Mouse (Mus musculus) forebrain, embryonic 14.5 days (tissue): ENCODE data around the gene Cyp21a1. TPM values are rescaled to one million over a fixed set of nuclear protein-coding genes. Genes with fewer than 3 reads are reported as not detected.
"Not testable (repeated sequence)": the region's sequence is repeated elsewhere in the genome, so short reads cannot be mapped to it uniquely, and the experiment has no call there.

Experiments used
- ATAC-seq: fragments of 200-750 bp; cut with Nextera tagmentation; 2 replicates; pipeline ENCODE4 v1.8.0; 2017; ENCODE audit warnings: mild to moderate bottlenecking, moderate library complexity
- DNase-seq: peaks from one replicate; pipeline ENCODE4 v3.0.0-alpha.2; 2015; ENCODE audit warnings: low spot score
- H3K27ac ChIP-seq: fragments of 300-500 bp; sonication (generic); 2 replicates; pipeline ENCODE4 v1.5.1; 2014; ENCODE audit warnings: low read depth, mild to moderate bottlenecking, control low read depth, low read length, moderate library complexity
- H3K27me3 ChIP-seq: fragments of 300-500 bp; sonication (generic); replicated peaks from 2 replicates; pipeline ENCODE4 v1.6.1; 2014; ENCODE audit warnings: low read length, control low read depth, mixed read lengths; ENCODE audit not compliant: control insufficient read depth, insufficient read depth
- H3K36me3 ChIP-seq: fragments of 300-500 bp; sonication (generic); 2 replicates; pipeline ENCODE4 v1.6.1; 2014; ENCODE audit warnings: low read length, control low read depth; ENCODE audit not compliant: control insufficient read depth, insufficient read depth
- H3K4me1 ChIP-seq: fragments of 300-500 bp; sonication (generic); 2 replicates; pipeline ENCODE4 v1.6.1; 2014; ENCODE audit warnings: antibody characterized with exemption, low read length, control low read depth; ENCODE audit not compliant: control insufficient read depth, insufficient read depth
- H3K4me2 ChIP-seq: fragments of 300-500 bp; sonication (generic); 2 replicates; pipeline ENCODE4 v1.6.1; 2014; ENCODE audit warnings: mild to moderate bottlenecking, control low read depth, low read length
- H3K4me3 ChIP-seq: fragments of 300-500 bp; sonication (generic); 2 replicates; pipeline ENCODE4 v1.5.1; 2014; ENCODE audit warnings: low read depth, low read length, control low read depth
- H3K9ac ChIP-seq: fragments of 300-500 bp; sonication (generic); 2 replicates; pipeline ENCODE4 v1.6.1; 2014; ENCODE audit warnings: mild to moderate bottlenecking, low read length, control low read depth, moderate library complexity
- H3K9me3 ChIP-seq: fragments of 300-500 bp; sonication (generic); replicated peaks from 2 replicates; pipeline ENCODE4 v1.6.1; 2016; ENCODE audit warnings: low read length, control low read depth, mixed read lengths; ENCODE audit not compliant: control insufficient read depth
- WGBS: fragments of 180-500 bp; shearing (Covaris S2); extraction: QIAGEN DNeasy Blood & Tissue Kit; methylation state at CpG from one replicate; pipeline ENCODE4 v1.1.7; 2014; 5-methylcytosine and 5-hydroxymethylcytosine counted together
- polyA plus RNA-seq: library from polyadenylated mRNA; unstranded; fragments of >200 nt; fragmentation: Nextera tagmentation; extraction: Ambion mirVana; gene quantifications from 2 replicates; pipeline ENCODE4 v1.2.1, GENCODE M21; 2014

Gene Cyp21a1
- polyA plus RNA-seq, 1 experiment from 2014 or later: not detected

- H3K4me1 ChIP-seq, DNase-seq, H3K36me3 ChIP-seq, ATAC-seq, H3K27ac ChIP-seq, H3K9me3 ChIP-seq, H3K4me3 ChIP-seq, H3K9ac ChIP-seq, H3K27me3 ChIP-seq, H3K4me2 ChIP-seq: not testable (repeated sequence)
- 80% methylated on average over 6 of the region's 8 CpGs for WGBS
Observed at GRCm38 (mm10) chr17:34810811-34811210, 6.5 kb upstream of the Cyp21a1 start.

GRCm38 (mm10) chr17:34810411-34810810 is 6.0 kb upstream of the Cyp21a1 start:
- not testable (repeated sequence) for H3K27ac ChIP-seq, H3K4me3 ChIP-seq, H3K9me3 ChIP-seq, H3K4me2 ChIP-seq, H3K27me3 ChIP-seq, ATAC-seq, H3K36me3 ChIP-seq, H3K4me1 ChIP-seq, H3K9ac ChIP-seq, DNase-seq
- 87% methylated on average over 5 of the region's 5 CpGs for WGBS

- Histone ChIP-seq H3K27ac (no peak overlapping the region), H3K27me3 (no peaks in the 10 kb centered on the region), H3K4me3 (no peak overlapping the region), H3K4me2 (no peak overlapping the region), H3K36me3 (no peaks in the 10 kb centered on the region), H3K9ac (no peak overlapping the region), H3K4me1 (no peaks in the 10 kb centered on the region), H3K9me3 (no peaks in the 10 kb centered on the region)
- ATAC-seq: no peak
- WGBS: 84% methylated on average over 6 of the region's 6 CpGs
- DNase-seq: no peak
Observed at GRCm38 (mm10) chr17:34808599-34809205, 4.3 kb upstream of the Cyp21a1 start.

GRCm38 (mm10) chr17:34807176-34807575 is 2.8 kb upstream of the Cyp21a1 start:
- ATAC-seq: no peak
- no peaks in the 10 kb centered on the region for H3K36me3 ChIP-seq
- H3K4me3 ChIP-seq: no peak overlapping the region
- 69% methylated on average over 3 of the region's 3 CpGs for WGBS
- H3K27me3 ChIP-seq: no peaks in the 10 kb centered on the region
- no peak overlapping the region for H3K27ac ChIP-seq
- H3K4me1 ChIP-seq: no peaks in the 10 kb centered on the region
- DNase-seq: no peak
- no peaks in the 10 kb centered on the region for H3K9me3 ChIP-seq
- no peak overlapping the region for H3K4me2 ChIP-seq
- H3K9ac ChIP-seq: no peak overlapping the region

- DNase-seq: no peak
- H3K4me1 ChIP-seq: no peaks in the 10 kb centered on the region
- H3K27me3 ChIP-seq: no peaks in the 10 kb centered on the region
- no peaks in the 10 kb centered on the region for H3K36me3 ChIP-seq
- H3K4me2 ChIP-seq: no peak overlapping the region
- ATAC-seq: no peak
- WGBS: 75% methylated on average over 6 of the region's 6 CpGs
- H3K9ac ChIP-seq: no peak overlapping the region
- H3K4me3 ChIP-seq: no peak overlapping the region
- no peaks in the 10 kb centered on the region for H3K9me3 ChIP-seq
- no peak overlapping the region for H3K27ac ChIP-seq
Observed at GRCm38 (mm10) chr17:34804871-34805562, 656 bp upstream of the Cyp21a1 start.

- not testable (repeated sequence) for H3K4me2 ChIP-seq, H3K27ac ChIP-seq, H3K9ac ChIP-seq, H3K36me3 ChIP-seq, ATAC-seq, H3K4me1 ChIP-seq, H3K4me3 ChIP-seq, H3K27me3 ChIP-seq, DNase-seq, H3K9me3 ChIP-seq
- WGBS: 92% methylated on average over 6 of the region's 6 CpGs
Observed at GRCm38 (mm10) chr17:34803367-34803766, 994 bp downstream of the Cyp21a1 start.

- H3K4me1 ChIP-seq, ATAC-seq, H3K4me3 ChIP-seq, DNase-seq, H3K9ac ChIP-seq, H3K27me3 ChIP-seq, H3K36me3 ChIP-seq, H3K27ac ChIP-seq, H3K4me2 ChIP-seq, H3K9me3 ChIP-seq: not testable (repeated sequence)
- 96% methylated on average over 9 of the region's 9 CpGs for WGBS
Observed at GRCm38 (mm10) chr17:34802756-34803155, 1.6 kb downstream of the Cyp21a1 start.

- not testable (repeated sequence) for H3K36me3 ChIP-seq, DNase-seq
Observed at GRCm38 (mm10) chr17:34800781-34801305, 3.5 kb downstream of the Cyp21a1 start.

GRCm38 (mm10) chr17:34799531-34799925 is 4.8 kb downstream of the Cyp21a1 start:
- Histone ChIP-seq H3K4me3 (no peak overlapping the region), H3K36me3 (no peaks in the 10 kb centered on the region), H3K4me2 (no peak overlapping the region), H3K27ac (no peak overlapping the region), H3K9me3 (no peaks in the 10 kb centered on the region), H3K27me3 (no peaks in the 10 kb centered on the region), H3K4me1 (no peaks in the 10 kb centered on the region), H3K9ac (no peak overlapping the region)
- DNase-seq (no peak), ATAC-seq (no peak)
- 89% methylated on average over 4 of the region's 4 CpGs for WGBS

More at GRCm38 (mm10) chr17:34800781-34801305, 3.5 kb downstream of the Cyp21a1 start:
- WGBS: 94% methylated on average over 16 of the region's 16 CpGs
- H3K4me1 ChIP-seq, H3K4me2 ChIP-seq, H3K9ac ChIP-seq, ATAC-seq, H3K27me3 ChIP-seq, H3K9me3 ChIP-seq, H3K4me3 ChIP-seq, H3K27ac ChIP-seq: not testable (repeated sequence)
